Mouse (Mus musculus) midbrain, embryonic 12.5 days (tissue): Measurements from ENCODE around the gene Pik3ca. TPM values are rescaled to one million over a fixed set of nuclear protein-coding genes. Genes with fewer than 3 reads are reported as not detected.

Source experiments
- ATAC-seq: fragments of 200-750 bp; cut with Nextera tagmentation; 2 replicates; pipeline ENCODE4 v1.8.0; 2017; ENCODE audit warnings: low read depth, moderate TSS enrichment, moderate library complexity; ENCODE audit not compliant: low FRiP score
- H3K27ac ChIP-seq: fragments of 300-500 bp; sonication (generic); replicated peaks from 2 replicates; pipeline ENCODE4 v1.5.1; 2016; ENCODE audit warnings: mild to moderate bottlenecking
- H3K27me3 ChIP-seq: fragments of 300-500 bp; sonication (generic); 2 replicates; pipeline ENCODE4 v1.6.1; 2016; ENCODE audit warnings: mild to moderate bottlenecking
- H3K36me3 ChIP-seq: fragments of 300-500 bp; sonication (generic); 2 replicates; pipeline ENCODE4 v1.6.1; 2016
- H3K4me1 ChIP-seq: fragments of 300-500 bp; sonication (generic); 2 replicates; pipeline ENCODE4 v1.6.1; 2016
- H3K4me2 ChIP-seq: fragments of 300-500 bp; sonication (generic); replicated peaks from 2 replicates; pipeline ENCODE4 v1.6.1; 2016; ENCODE audit warnings: mild to moderate bottlenecking, moderate library complexity
- H3K4me3 ChIP-seq: fragments of 300-500 bp; sonication (generic); 2 replicates; pipeline ENCODE4 v1.5.1; 2016; ENCODE audit warnings: mild to moderate bottlenecking
- H3K9ac ChIP-seq: fragments of 300-500 bp; sonication (generic); replicated peaks from 2 replicates; pipeline ENCODE4 v1.6.1; 2016; ENCODE audit warnings: mild to moderate bottlenecking, moderate library complexity
- H3K9me3 ChIP-seq: fragments of 300-500 bp; sonication (generic); 2 replicates; pipeline ENCODE4 v1.6.1; 2016; ENCODE audit warnings: mild to moderate bottlenecking
- WGBS: fragments of 180-500 bp; shearing (Covaris S2); methylation state at CpG from one replicate; pipeline ENCODE4 v1.1.7; 2016; 5-methylcytosine and 5-hydroxymethylcytosine counted together
- polyA plus RNA-seq: library from polyadenylated mRNA; unstranded; fragments of >200 nt; fragmentation: Nextera tagmentation; extraction: Ambion mirVana; gene quantifications from 2 replicates; pipeline ENCODE4 v1.2.1, GENCODE M21; 2016

Gene Pik3ca
- polyA plus RNA-seq, 1 experiment from 2014 or later, result 12.0 TPM

DNA sequence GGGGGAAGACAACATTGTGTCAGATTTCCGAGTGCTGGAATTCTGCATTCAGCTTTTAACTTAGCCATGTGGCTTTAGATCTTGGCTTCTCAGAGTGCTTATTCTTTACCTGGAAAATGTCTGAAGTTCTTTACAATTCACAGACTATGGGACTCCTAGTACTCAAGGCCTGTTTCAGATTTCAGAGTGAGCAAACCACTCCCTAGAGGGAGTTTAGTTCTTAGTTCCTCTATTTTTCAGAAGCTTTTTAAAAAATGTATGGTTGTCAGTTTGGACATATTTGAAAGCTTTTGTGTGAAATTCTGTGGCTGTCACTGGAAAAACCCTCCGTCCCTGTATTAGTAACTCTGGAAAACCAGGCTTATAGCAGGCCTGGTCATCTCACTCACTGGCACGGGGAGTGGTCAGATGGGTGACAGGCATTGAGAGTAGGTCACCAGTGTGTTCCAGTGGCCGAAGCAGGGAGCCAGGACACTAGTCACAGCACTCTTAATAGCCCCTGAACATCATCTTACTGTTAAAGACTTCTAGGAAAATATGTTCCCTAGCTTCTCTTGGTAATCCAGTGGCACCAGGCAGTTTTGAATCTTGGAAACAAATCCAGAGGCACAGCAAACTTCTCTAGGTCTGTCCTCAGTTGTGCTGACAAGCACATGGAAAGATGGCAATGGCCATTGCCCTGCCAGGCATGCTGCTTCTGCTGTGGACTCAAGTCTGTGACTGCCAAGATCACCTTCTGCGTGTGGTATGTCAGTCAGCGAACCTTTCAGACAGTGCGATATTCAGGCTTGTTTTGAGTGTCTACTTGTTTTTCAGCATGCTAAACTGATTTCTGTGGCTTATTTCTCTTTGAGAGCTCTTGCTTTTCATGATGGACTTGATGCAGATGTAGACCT lies 5.8 kb downstream of the Pik3ca start:
- Histone ChIP-seq H3K27me3 (peaks cover 9% of the 10 kb centered on the region; the same call in 1 of the 2 replicates), H3K9me3 (no peaks in the 10 kb centered on the region), H3K4me2 (no peak overlapping the region), H3K27ac (no peak overlapping the region), H3K4me3 (no peak overlapping the region), H3K4me1 (peaks cover 21% of the 10 kb centered on the region), H3K36me3 (no peaks in the 10 kb centered on the region), H3K9ac (no peak overlapping the region)
- 85% methylated on average over 7 of the region's 7 CpGs for WGBS
- ATAC-seq, result no peak

DNA sequence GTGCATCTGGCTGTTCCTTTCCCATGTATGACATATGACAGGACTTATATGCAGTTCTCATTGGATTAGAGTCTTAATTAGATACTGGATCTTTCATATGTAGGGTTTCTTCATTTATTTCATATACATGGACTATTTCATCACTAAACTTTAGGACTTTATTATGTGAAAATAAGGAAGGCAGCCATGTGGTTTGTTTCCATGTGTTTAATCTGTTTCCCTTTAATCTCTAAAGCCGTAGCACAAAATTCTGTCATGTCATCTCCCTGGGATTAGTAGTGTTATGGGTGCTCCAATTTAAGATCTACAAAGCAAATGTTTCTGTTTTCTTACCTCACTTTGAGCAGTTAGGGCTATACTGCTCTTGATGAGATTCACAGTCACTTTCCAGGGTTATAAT lies 8.2 kb downstream of the Pik3ca start:
- Histone ChIP-seq H3K27me3 (peaks cover under 1% of the 10 kb centered on the region; the same call in 1 of the 2 replicates), H3K27ac (no peak overlapping the region), H3K4me2 (no peak overlapping the region), H3K9ac (no peak overlapping the region), H3K9me3 (no peaks in the 10 kb centered on the region), H3K4me3 (no peak overlapping the region), H3K4me1 (peaks cover 1% of the 10 kb centered on the region; the same call in 1 of the 2 replicates), H3K36me3 (no peaks in the 10 kb centered on the region)
- no peak for ATAC-seq
- 79% methylated on average over 1 of the region's 1 CpGs for WGBS

DNA sequence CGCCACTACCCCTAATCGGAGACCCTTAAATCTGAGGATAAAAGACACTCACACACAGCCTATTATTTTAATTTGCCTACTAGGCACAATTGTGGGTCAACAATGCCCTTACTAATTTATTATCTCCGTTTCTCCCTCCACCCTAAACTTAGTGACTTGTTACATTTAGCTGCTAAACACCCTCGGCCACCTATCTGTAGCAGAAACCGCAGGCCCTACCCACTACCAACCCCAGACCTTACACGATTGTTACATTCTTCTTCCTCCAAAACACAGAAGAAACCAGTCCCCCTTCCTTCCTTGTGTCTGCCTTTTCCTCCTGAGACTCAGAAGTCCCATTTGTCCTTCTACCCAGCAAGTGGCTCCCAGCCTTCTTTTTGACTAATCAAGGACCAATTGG lies 9.3 kb downstream of the Pik3ca start:
- WGBS, result 86% methylated on average over 6 of the region's 6 CpGs
- Histone ChIP-seq H3K27ac (no peak overlapping the region), H3K36me3 (no peaks in the 10 kb centered on the region), H3K9ac (no peak overlapping the region), H3K4me1 (no peaks in the 10 kb centered on the region), H3K4me2 (no peak overlapping the region), H3K9me3 (no peaks in the 10 kb centered on the region), H3K4me3 (no peak overlapping the region), H3K27me3 (no peaks in the 10 kb centered on the region)
- no peak for ATAC-seq

DNA sequence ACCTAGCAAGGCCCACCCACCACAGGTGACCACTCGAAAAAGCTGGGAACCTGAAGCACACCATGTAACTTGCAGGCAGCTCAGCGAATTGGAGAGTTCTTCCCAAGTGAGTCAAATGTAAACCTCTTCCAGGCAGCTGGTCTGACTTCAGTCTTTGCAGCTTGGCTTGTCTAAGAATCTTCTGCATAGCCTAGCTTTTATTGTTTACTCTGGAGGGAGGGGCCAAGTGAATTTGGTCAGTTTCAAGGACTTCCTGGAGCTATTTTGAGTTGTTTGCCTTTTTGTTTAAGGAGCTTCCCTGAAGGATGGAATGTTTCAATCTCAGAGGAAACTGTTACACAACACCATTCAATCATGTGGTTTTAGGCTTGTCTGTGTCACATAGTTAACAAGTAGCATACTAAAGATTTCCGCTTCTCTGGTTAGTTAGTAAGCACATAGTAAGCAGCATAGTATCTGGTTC lies 11.4 kb downstream of the Pik3ca start:
- no peaks in the 10 kb centered on the region for H3K27me3 ChIP-seq
- no peak overlapping the region for H3K4me3 ChIP-seq
- no peaks in the 10 kb centered on the region for H3K36me3 ChIP-seq
- H3K4me1 ChIP-seq, result no peaks in the 10 kb centered on the region
- 86% methylated on average over 3 of the region's 3 CpGs for WGBS
- no peak overlapping the region for H3K4me2 ChIP-seq
- H3K9me3 ChIP-seq, result no peaks in the 10 kb centered on the region
- H3K27ac ChIP-seq, result no peak overlapping the region
- no peak for ATAC-seq
- no peak overlapping the region for H3K9ac ChIP-seq

DNA sequence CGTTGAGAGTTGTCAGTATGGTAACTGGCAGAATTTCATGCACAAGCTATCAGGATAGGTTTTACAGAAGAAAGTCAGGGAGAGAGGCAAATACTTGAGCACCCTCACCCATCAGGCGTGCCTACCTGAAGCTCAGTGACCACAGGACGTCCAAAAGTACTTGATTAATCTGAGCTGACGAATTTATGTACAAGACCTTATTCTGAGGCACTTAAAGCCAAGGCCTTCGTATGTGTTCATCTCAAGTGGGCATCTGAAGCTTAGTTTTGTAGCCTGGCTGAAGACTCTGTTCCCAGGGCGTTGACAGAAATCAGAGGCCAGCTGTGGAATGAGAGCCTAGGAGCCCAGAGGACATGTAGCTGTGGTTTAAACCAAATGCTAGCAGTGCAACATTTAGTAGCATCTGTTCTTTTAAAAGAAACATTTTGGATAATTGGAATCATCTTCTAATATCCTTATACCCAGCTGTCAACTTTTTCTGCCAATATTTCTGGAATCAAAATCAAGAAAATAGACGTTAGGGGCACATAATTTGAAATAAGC lies 15.1 kb downstream of the Pik3ca start:
- H3K9ac ChIP-seq, result no peak overlapping the region
- WGBS, result 81% methylated on average over 7 of the region's 7 CpGs
- H3K4me2 ChIP-seq, result no peak overlapping the region
- no peak overlapping the region for H3K4me3 ChIP-seq
- H3K9me3 ChIP-seq, result no peaks in the 10 kb centered on the region
- no peaks in the 10 kb centered on the region for H3K36me3 ChIP-seq
- H3K27me3 ChIP-seq, result no peaks in the 10 kb centered on the region
- ATAC-seq, result no peak
- no peak overlapping the region for H3K27ac ChIP-seq
- H3K4me1 ChIP-seq, result peaks cover 6% of the 10 kb centered on the region; the same call in 1 of the 2 replicates

DNA sequence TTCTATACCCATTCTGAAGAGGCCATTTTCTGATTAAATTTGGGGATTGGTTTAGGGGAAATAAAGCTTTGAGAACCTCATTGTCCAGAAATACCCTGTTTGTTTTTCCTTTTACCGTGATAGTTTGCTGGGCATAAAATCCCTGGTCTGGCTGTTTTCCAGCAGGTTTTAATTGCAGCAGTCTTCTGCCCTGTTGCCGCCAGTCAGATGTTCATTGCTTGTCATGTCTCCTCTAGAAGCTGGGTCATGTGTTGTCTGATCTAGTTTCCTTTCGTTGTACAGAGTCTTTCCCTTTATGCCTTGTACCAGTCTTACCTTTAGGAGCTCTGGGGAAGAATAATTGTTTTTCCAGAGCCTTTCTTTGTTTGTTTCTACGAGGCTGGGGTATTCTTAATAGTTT lies 16.9 kb downstream of the Pik3ca start:
- H3K27me3 ChIP-seq, result no peaks in the 10 kb centered on the region
- no peak overlapping the region for H3K4me2 ChIP-seq
- no peaks in the 10 kb centered on the region for H3K9me3 ChIP-seq
- H3K27ac ChIP-seq, result no peak overlapping the region
- no peak for ATAC-seq
- H3K36me3 ChIP-seq, result no peaks in the 10 kb centered on the region
- 62% methylated on average over 4 of the region's 4 CpGs for WGBS
- no peak overlapping the region for H3K9ac ChIP-seq
- no peak overlapping the region for H3K4me3 ChIP-seq
- peaks cover 6% of the 10 kb centered on the region; the same call in 1 of the 2 replicates for H3K4me1 ChIP-seq

DNA sequence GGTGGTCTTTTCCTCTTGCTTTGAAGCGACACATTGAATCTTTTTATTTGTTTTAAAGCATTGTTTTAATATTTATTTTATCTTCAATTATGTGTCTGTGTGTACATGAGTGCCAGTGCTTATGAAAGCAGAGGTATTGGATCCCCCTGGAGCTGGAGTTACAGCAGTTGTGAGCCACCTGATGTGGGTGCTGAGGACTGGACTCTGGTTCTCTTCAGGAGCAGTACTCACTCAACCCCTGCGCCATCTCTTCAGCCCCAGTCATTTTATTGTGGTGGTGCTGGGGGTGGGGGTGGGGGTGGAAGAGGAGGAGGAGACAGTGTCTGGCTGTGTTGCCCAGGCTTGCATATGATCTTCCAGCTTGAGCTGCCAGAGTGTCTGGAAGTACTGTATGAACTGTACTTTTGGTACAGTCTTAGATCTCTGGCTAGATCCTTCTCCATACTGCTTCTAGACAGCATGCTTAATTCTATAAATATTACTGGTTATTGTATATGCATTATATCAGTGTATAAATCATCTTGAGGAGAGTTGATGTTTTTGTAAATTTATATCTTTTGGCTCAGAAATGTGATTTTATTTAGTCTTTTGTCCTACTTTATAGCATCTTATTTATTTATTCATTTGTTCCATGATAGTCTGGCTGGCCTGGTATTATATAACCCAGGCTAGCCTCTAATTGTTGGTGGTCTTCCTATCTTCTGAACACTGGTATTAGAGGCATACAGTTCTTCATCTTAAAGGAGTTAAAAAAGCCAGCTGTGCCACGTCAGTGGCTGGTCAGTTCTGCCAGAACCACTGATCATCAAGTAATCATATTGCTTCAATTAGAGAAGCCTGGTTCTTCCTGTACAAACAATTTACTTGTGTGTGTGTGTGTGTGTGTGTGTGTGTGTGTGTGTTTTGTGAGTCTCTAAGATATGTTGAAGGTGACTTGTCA lies 18.2 kb downstream of the Pik3ca start:
- no peaks in the 10 kb centered on the region for H3K36me3 ChIP-seq
- 80% methylated on average over 3 of the region's 3 CpGs for whole genome bisulfite sequencing
- H3K4me3 ChIP-seq, result no peak overlapping the region
- H3K4me1 ChIP-seq, result peaks cover 6% of the 10 kb centered on the region; the same call in 1 of the 2 replicates
- no peak for ATAC-seq
- H3K9ac ChIP-seq, result no peak overlapping the region
- H3K27ac ChIP-seq, result no peak overlapping the region
- no peaks in the 10 kb centered on the region for H3K9me3 ChIP-seq
- no peaks in the 10 kb centered on the region for H3K27me3 ChIP-seq
- H3K4me2 ChIP-seq, result no peak overlapping the region

DNA sequence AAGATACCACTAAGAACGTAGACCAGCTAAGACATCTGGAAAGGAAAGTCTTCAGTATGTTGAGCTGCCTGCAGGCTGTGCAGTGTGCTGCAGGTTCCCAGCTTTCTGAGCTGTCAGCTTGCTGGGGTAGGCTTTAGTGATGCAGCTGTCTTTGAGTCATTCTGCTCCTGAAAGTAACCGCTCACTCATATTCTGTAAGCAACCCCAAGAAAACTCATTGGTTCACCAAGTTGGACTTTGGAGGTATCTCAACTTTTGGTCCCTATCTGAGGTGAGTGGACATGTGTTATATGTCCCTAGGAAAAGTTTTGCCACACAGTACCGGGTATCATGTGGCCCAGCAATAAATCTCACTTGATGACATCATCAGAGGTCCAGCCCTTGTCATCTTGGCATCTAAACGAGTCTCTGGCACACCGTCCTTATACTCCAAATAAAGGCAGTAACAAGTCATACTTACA lies 20.3 kb downstream of the Pik3ca start:
- Histone ChIP-seq H3K27ac (no peak overlapping the region), H3K27me3 (no peaks in the 10 kb centered on the region), H3K9me3 (no peaks in the 10 kb centered on the region), H3K9ac (no peak overlapping the region), H3K4me1 (peaks cover 6% of the 10 kb centered on the region; the same call in 1 of the 2 replicates), H3K36me3 (no peaks in the 10 kb centered on the region), H3K4me2 (no peak overlapping the region), H3K4me3 (no peak overlapping the region)
- WGBS, result 94% methylated on average over 5 of the region's 5 CpGs
- ATAC-seq, result no peak

DNA sequence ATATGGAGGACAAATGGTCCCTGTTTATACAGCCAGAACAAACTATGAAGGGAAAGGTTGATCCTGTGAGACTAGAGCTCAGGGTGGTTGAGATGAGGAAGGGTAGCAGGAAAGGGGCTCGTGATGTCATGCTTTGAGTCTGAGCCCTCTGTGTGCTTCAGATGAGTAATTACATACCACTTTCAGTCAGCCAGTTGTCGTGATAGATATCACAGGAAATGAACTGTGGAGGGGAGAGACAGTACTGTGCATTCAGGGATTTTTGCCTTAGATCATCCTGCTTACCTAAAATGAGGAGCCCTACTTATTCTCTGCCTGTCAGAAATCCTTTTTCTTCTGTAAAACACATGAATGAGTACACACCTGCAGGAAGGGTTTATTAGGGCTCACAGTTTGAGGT lies 22.4 kb downstream of the Pik3ca start:
- H3K9ac ChIP-seq, result no peak overlapping the region
- H3K27me3 ChIP-seq, result no peaks in the 10 kb centered on the region
- ATAC-seq, result no peak
- no peak overlapping the region for H3K4me3 ChIP-seq
- H3K27ac ChIP-seq, result no peak overlapping the region
- H3K36me3 ChIP-seq, result no peaks in the 10 kb centered on the region
- peaks cover 4% of the 10 kb centered on the region; the same call in 1 of the 2 replicates for H3K4me1 ChIP-seq
- no peak overlapping the region for H3K4me2 ChIP-seq
- 90% methylated on average over 2 of the region's 2 CpGs for WGBS
- 0 out of 2 replicates have a peak, but pooled peaks cover 3% of the 10 kb centered on the region for H3K9me3 ChIP-seq

DNA sequence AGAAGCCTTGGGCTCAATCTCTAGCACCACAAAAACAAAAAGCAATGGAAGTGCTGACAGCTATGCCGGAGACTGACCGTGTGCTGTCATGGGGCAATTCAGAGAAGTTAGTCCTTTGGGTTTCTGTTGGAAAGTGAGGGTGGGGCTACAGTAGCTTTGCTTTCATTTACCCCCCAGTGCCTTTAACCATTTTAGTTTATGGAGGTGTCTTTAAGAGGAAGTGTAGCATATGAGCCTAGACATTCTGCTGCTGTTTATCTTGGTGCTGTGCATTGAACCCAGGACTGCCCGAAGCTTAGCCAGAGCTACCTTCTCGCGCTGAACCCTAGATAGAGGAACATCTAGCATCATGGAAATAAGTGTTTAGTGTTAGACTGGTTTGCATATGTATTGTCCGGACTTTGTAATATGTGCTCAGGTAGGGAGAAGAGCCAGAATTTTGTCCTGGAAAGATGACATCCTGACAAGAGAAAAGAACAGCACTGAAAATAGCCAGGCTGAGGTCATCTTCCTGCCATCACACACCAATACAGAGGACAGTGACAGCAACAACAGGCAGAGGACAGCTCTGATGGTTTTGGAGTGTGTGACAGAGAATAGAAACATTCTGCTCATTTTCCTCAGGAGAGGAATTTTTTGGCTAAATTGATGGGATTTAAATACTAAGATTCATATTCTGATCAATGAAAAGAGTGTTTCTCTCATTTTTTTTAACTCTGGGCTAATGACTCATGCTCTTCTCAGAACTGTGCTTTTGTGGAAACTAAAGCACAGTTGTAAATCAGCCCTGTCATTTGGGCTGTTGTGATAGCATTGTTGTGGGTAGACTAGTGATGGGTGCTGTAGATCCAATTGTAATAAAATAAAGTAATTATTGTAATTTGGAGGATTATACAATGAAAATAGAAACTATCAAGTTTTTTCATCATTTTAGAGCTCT lies 23.9 kb downstream of the Pik3ca start:
- 0 out of 2 replicates have a peak, but pooled peaks cover 3% of the 10 kb centered on the region for H3K9me3 ChIP-seq
- ATAC-seq, result no peak
- H3K4me1 ChIP-seq, result no peaks in the 10 kb centered on the region
- no peaks in the 10 kb centered on the region for H3K27me3 ChIP-seq
- H3K9ac ChIP-seq, result no peak overlapping the region
- no peak overlapping the region for H3K27ac ChIP-seq
- no peak overlapping the region for H3K4me2 ChIP-seq
- H3K36me3 ChIP-seq, result no peaks in the 10 kb centered on the region
- no peak overlapping the region for H3K4me3 ChIP-seq
- 92% methylated on average over 6 of the region's 6 CpGs for WGBS

DNA sequence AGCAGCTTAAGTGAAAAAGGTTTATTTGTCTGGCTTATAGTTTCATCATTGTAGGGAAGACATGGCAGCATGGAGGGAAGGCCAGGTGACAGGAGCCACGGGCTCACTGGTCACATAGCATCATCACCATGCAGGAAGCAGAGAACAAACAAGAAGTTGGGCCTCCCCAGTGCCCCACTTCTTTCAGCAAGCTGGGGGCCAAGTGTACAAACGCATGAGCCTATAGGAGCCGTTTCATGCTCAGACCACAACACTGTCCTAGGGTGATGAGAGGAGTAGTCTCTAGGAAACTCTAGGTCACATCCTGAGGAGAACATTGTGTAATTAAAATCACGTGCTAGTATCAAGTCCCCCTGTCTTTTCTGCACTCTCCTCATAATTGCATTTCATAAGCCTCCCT lies 30.2 kb downstream of the Pik3ca start:
- H3K27me3 ChIP-seq, result no peaks in the 10 kb centered on the region
- H3K4me3 ChIP-seq, result no peak overlapping the region
- no peaks in the 10 kb centered on the region for H3K4me1 ChIP-seq
- H3K9ac ChIP-seq, result no peak overlapping the region
- H3K9me3 ChIP-seq, result 0 out of 2 replicates have a peak, but pooled peaks cover 3% of the 10 kb centered on the region
- H3K36me3 ChIP-seq, result no peaks in the 10 kb centered on the region
- WGBS, result 87% methylated on average over 4 of the region's 4 CpGs
- H3K4me2 ChIP-seq, result no peak overlapping the region
- no peak for ATAC-seq
- no peak overlapping the region for H3K27ac ChIP-seq
